Mouse (Mus musculus) olfactory bulb, adult 2 months (tissue): ENCODE results near the gene Smim13. TPM values are rescaled to one million over a fixed set of nuclear protein-coding genes. Genes with fewer than 3 reads are reported as not detected.
"Not testable (repeated sequence)": the region's sequence is repeated elsewhere in the genome, so short reads cannot be mapped to it uniquely, and the experiment has no call there.

ENCODE experiments used
- H3K27ac ChIP-seq: fragments of 200-500 bp; 2 replicates; pipeline ENCODE4 v1.5.1; 2012; ENCODE audit warnings: low read depth, low read length; ENCODE audit not compliant: insufficient read depth
- H3K4me1 ChIP-seq: fragments of 200-500 bp; 2 replicates; pipeline ENCODE4 v1.6.1; 2012; ENCODE audit warnings: low read length; ENCODE audit not compliant: control insufficient read depth, insufficient read depth
- H3K4me3 ChIP-seq: fragments of 200-500 bp; 2 replicates; pipeline ENCODE4 v1.5.1; 2012; ENCODE audit warnings: mild to moderate bottlenecking, low read depth, low read length, moderate library complexity; ENCODE audit not compliant: insufficient read depth
- CTCF ChIP-seq: fragments of 200-500 bp; IDR thresholded peaks from 2 replicates; pipeline ENCODE4 v1.5.1; 2012; ENCODE audit warnings: low read depth, mild to moderate bottlenecking, low read length, moderate library complexity; ENCODE audit not compliant: insufficient read depth
- POLR2A ChIP-seq: fragments of 200-500 bp; IDR thresholded peaks from 2 replicates; pipeline ENCODE4 v1.6.1; 2012; ENCODE audit warnings: mild to moderate bottlenecking, low read depth, low read length, moderate library complexity; ENCODE audit not compliant: insufficient read depth
- WGBS: fragments of 180-500 bp; shearing (Covaris S2); methylation state at CpG from one replicate; pipeline ENCODE4 v1.1.7; 2018; 5-methylcytosine and 5-hydroxymethylcytosine counted together
- polyA plus RNA-seq: library from polyadenylated mRNA; stranded (reverse); fragments of >200 nt; gene quantifications from 2 replicates; pipeline ENCODE4 v1.2.4, GENCODE M21; 2012; ENCODE audit warnings: low replicate concordance; ENCODE audit not compliant: missing spikeins, insufficient read depth, insufficient read length

Smim13 gene
- polyA plus RNA-seq, 1 experiment, result not detected

GRCm38 (mm10) chr13:41251667-41252066, 2.0 kb downstream of the Smim13 start:
- 74% methylated on average over 5 of the region's 5 CpGs for WGBS
- H3K4me3 ChIP-seq, result no peak overlapping the region

DNA sequence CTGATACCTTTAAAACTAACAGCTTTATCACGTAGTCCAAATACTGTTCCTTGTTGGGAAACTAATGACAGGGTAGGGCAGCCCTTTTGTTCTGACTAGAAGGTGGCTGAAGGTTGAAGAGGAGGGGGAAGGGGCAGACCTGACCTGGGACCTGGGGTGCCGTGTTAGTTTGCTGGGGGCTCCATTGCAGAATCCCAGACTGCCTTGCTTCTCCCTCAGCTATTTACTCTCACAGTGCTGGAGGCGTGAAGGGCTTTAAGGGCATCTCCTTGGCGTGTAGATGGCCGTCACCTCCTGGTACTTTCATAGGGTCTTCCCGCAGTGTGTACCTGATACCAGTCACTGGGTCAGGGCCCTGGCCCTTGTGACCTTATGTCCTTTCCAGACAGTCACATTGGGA, 2.5 kb downstream of the Smim13 start:
- TF ChIP-seq POLR2A (no peak), CTCF (no peak)
- WGBS, result 76% methylated on average over 6 of the region's 6 CpGs

More at GRCm38 (mm10) chr13:41251667-41252066, 2.0 kb downstream of the Smim13 start:
- peaks cover 6% of the 10 kb centered on the region for H3K4me1 ChIP-seq
- no peak for TF ChIP-seq POLR2A
- TF ChIP-seq CTCF, result no peak
- no peak overlapping the region for H3K27ac ChIP-seq

GRCm38 (mm10) chr13:41252736-41253135, 3.1 kb downstream of the Smim13 start:
- Histone ChIP-seq H3K4me3 (no peak overlapping the region), H3K27ac (no peak overlapping the region), H3K4me1 (peaks cover 6% of the 10 kb centered on the region)
- TF ChIP-seq CTCF (no peak), POLR2A (no peak)
- 91% methylated on average over 7 of the region's 7 CpGs for WGBS

More for the DNA sequence above, 2.5 kb downstream of the Smim13 start:
- H3K27ac ChIP-seq, result no peak overlapping the region
- H3K4me1 ChIP-seq, result peaks cover 6% of the 10 kb centered on the region
- no peak overlapping the region for H3K4me3 ChIP-seq

DNA sequence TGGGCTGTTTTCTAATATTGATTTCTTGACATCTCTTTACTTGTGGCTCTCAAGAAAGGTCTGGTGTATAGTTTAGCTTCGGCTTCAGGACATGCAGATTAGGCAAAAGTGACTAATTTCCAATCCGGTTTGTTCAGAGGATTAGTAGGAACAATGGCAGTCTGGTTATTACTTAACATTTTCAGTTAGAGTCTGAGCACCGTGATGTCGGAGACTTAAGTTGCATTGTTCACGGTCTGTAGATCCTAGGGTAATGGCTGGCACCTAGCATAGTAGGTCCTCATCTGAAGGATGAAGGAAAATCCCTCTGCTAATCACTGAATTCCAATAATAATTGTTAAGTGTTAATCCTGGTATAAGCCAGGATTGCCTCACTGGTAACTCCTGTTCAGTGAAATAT, 6.5 kb downstream of the Smim13 start:
- TF ChIP-seq CTCF (no peak), POLR2A (no peak)
- WGBS, result 77% methylated on average over 5 of the region's 5 CpGs
- Histone ChIP-seq H3K4me3 (no peak overlapping the region), H3K27ac (no peak overlapping the region), H3K4me1 (peaks cover 6% of the 10 kb centered on the region)

DNA sequence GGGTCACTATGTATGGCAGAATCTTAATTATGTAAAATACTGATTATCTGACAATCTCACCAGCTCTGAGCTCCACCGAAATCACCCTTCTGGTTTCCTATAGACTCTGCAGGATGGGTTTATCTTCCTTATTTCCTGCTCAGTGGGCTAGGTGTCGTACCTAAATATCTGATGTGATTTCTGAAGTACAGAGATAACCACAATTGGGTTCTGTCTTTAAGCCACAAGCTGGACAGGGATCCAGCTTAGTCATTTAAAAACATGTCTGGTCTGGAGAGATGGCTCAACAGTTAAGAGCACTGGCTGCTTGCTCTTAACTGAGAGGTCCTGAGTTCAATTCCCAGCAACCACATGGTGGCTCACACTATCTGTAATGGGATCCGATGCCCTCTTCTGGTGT, 7.3 kb downstream of the Smim13 start:
- H3K27ac ChIP-seq, result no peak overlapping the region
- no peak overlapping the region for H3K4me3 ChIP-seq
- 96% methylated on average over 3 of the region's 3 CpGs for WGBS
- H3K4me1 ChIP-seq, result peaks cover 3% of the 10 kb centered on the region
- TF ChIP-seq POLR2A (no peak), CTCF (no peak)

- H3K27ac ChIP-seq, result no peak overlapping the region
- no peak overlapping the region for H3K4me3 ChIP-seq
- TF ChIP-seq CTCF (no peak), POLR2A (no peak)
- 67% methylated on average over 4 of the region's 4 CpGs for WGBS
- no peaks in the 10 kb centered on the region for H3K4me1 ChIP-seq
These were observed 8.2 kb downstream of the Smim13 start for GRCm38 (mm10) chr13:41257851-41258250.

DNA sequence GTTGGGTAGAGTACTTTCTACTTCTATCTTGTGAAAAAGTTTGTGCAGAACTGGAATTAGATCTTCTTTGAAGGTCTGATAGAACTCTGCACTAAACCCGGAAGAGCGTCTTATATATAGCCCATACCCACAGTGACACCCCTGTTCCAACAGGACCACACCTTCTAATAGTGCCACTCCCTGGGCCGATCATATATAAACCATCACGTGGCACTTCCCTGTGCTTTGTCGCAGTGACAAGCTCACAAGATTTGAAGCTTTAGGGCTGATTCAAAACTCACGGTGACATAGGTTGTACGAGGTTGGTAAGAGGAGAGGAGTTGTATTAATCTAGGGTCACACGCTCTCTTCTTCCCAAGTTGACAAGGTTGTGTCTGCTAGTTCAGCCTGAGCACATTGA, 12.0 kb downstream of the Smim13 start:
- 96% methylated on average over 8 of the region's 8 CpGs for WGBS
- H3K4me1 ChIP-seq, H3K27ac ChIP-seq, H3K4me3 ChIP-seq: not testable (repeated sequence)

DNA sequence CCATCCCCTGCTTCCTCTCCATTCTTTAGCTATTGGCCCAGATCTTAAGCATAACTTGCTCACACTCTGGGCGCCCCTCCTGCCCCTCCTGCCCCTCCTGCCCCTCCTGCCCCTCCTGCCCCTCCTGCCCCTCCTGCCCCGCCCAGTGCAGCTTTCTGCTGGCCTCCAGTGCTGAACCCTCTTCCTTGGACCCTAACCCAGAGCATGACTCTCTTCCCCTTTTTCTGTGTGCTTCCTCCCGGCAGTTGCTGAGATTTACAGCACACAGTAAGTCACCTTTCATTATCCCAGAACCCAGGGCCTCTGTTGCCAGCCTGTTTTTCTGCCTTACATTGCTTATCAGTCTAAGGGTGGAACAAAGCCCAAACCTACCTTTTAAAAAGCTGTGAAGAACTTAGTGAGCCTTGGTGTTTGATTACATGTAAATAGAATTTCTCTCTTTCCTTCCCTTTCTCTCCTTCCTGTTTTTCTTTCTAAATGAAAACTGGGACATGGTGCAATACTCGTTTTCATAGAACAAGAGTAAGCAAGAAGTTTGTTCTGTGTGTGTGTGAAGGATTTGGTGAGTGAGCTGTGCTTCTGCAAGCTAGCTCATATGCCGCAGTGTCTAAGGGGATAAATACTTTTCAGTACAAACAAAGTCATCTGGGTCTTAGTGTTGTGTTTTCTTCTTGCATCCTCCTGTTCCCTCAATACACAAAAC, 13.8 kb downstream of the Smim13 start:
- 72% methylated on average over 5 of the region's 5 CpGs for WGBS
- H3K27ac ChIP-seq, result no peak overlapping the region
- peaks cover 6% of the 10 kb centered on the region for H3K4me1 ChIP-seq
- TF ChIP-seq POLR2A, result no peak
- TF ChIP-seq CTCF, result no peak
- no peak overlapping the region for H3K4me3 ChIP-seq

DNA sequence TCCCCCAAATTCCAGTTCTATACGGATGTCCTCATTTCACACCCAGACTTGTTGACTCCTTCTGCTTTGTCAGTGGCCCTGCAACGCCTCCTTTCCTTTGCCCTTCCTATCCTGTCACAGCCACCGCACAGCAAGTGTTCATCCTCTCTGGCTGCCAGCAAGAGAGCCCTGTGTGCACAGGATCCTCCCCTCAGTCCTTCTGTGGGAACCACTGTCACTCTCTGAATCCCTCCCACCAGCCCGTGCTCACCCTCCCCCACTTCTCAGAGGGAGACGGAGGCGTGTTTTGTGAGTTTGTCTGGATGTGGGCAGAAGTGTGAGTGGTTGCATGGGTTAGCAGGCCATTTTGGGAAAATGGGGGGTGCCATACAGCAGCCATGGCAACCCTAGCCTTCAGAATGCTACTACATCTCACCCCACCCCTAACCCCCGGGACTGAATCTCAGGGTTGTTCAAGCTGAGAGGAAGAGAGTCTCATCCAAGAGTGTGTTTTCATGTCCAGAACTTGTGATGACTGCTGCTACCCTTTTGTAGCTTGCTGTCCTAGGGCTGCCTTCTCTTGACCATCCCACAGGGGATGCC, 18.3 kb downstream of the Smim13 start:
- Histone ChIP-seq H3K27ac (no peak overlapping the region), H3K4me1 (peaks cover 6% of the 10 kb centered on the region), H3K4me3 (no peak overlapping the region)
- TF ChIP-seq POLR2A (no peak), CTCF (no peak)
- 13% methylated on average over 7 of the region's 7 CpGs for WGBS
